Mouse (Mus musculus): ENCODE data around the gene Hdac8.

Gene Hdac8

GRCm38 (mm10) chrX:102504644-102505481 lies at the start of gene Hdac8:
Gene Hdac8 (minus strand): TSS chrX:102505359.
- peak; percentile 52 for DNase-seq

- no peak for DNase-seq
Observed at GRCm38 (mm10) chrX:102509205-102509604, 4.0 kb upstream of the Hdac8 start.

GRCm38 (mm10) chrX:102504179-102504578 lies 980 bp downstream of the Hdac8 start:
- DNase-seq, result no peak

GRCm38 (mm10) chrX:102493992-102494730 lies 11.0 kb downstream of the Hdac8 start:
- DNase-seq, result peak; percentile 15

GRCm38 (mm10) chrX:102485575-102485974 lies 19.6 kb downstream of the Hdac8 start:
- DNase-seq, result no peak

- no peak for DNase-seq
Observed at GRCm38 (mm10) chrX:102479665-102480064, 25.5 kb downstream of the Hdac8 start.

GRCm38 (mm10) chrX:102478965-102479364 lies 26.2 kb downstream of the Hdac8 start:
- DNase-seq, result peak; percentile 13

GRCm38 (mm10) chrX:102478481-102478880 lies 26.7 kb downstream of the Hdac8 start:
- DNase-seq, result no peak

GRCm38 (mm10) chrX:102476784-102477183 lies 28.4 kb downstream of the Hdac8 start:
- peak; percentile 61 for DNase-seq

GRCm38 (mm10) chrX:102475555-102475954 lies 29.6 kb downstream of the Hdac8 start:
- DNase-seq, result no peak

GRCm38 (mm10) chrX:102418343-102419127 lies 86.6 kb downstream of the Hdac8 start:
- DNase-seq, result no peak

- DNase-seq, result no peak
Observed at GRCm38 (mm10) chrX:102416972-102417371, 88.2 kb downstream of the Hdac8 start.

- DNase-seq, result no peak
Observed at GRCm38 (mm10) chrX:102416386-102416785, 88.8 kb downstream of the Hdac8 start.

GRCm38 (mm10) chrX:102384765-102385164 lies 120.4 kb downstream of the Hdac8 start:
- DNase-seq, result no peak

- DNase-seq, result no peak
Observed at GRCm38 (mm10) chrX:102383151-102383550, 122.0 kb downstream of the Hdac8 start.

- DNase-seq, result no peak
Observed at GRCm38 (mm10) chrX:102366510-102366909, 138.6 kb downstream of the Hdac8 start.

- DNase-seq, result no peak
Observed at GRCm38 (mm10) chrX:102362244-102362643, 142.9 kb downstream of the Hdac8 start.

GRCm38 (mm10) chrX:102353412-102353811 lies 151.7 kb downstream of the Hdac8 start:
- DNase-seq, result no peak

GRCm38 (mm10) chrX:102349843-102350731 lies 155.1 kb downstream of the Hdac8 start:
- DNase-seq, result no peak

GRCm38 (mm10) chrX:102348886-102349486 lies 156.2 kb downstream of the Hdac8 start:
- DNase-seq, result no peak

- no peak for DNase-seq
Observed at GRCm38 (mm10) chrX:102341688-102342087, 163.5 kb downstream of the Hdac8 start.
